Mouse (Mus musculus) E14TG2a.4 (cell line): ENCODE measurements around the gene Dhrs1.

Experiments
- CTCF ChIP-seq: conservative IDR thresholded peaks from 2 replicates; pipeline ENCODE4 v1.5.1; 2014; ENCODE audit warnings: low read length
- NANOG ChIP-seq: IDR thresholded peaks from 2 replicates; pipeline ENCODE4 v1.6.1; 2014; ENCODE audit warnings: borderline replicate concordance, low read length, mixed read lengths
- POU5F1 ChIP-seq: IDR thresholded peaks from 2 replicates; pipeline ENCODE4 v1.6.1; 2014; ENCODE audit warnings: low read length, borderline replicate concordance

DNA sequence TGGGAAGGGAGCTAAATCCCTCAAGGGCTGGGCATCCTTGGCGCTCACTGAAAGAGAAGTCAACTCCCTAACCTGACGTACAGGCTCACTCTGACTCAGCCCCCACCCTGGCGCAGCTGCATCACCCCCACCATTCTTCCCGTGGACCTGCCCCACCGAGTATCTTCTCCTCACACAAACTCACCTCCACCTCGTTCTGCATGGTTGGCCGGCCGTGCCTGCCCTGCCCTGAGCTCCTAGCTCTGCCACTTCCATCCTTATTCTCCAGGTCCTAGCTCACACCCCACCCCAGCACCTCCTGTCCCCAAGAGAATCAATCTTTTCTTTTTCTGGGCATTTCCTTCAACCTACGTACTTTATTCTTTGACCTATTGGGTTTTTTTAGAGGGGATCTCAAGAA lies 44.4 kb downstream of the Dhrs1 start:
- TF ChIP-seq CTCF (no peak), NANOG (no peak), POU5F1 (no peak)
